14 mouse cellular contexts compared by ENCODE assay signal in genomic region chr13:43218284-43218683, GRCm38 (mm10). TPM values are rescaled to one million over a fixed set of nuclear protein-coding genes. Genes with fewer than 3 reads are reported as not detected.
A peak's percentile ranks its signal among the peaks of the same experiment; 100 is the strongest.
DNase-seq lines count a peak whose midpoint lies in the region; ATAC-seq lines count a peak whose summit lies in the region.
"Had no signal": no experiment of that assay in that cellular context is flagged by ENCODE, and none has a peak within 500 bp of the region (broad histone marks: within the 10 kb centered on the region; RNA-seq: fewer than 3 reads in every experiment).

No protein-coding gene starts in this region.

- H3K9ac ChIP-seq in heart, embryonic 15.5 days: no peak overlapping the region
- no peak overlapping the region for H3K9ac ChIP-seq in liver, embryonic 15.5 days
- no peak overlapping the region for H3K9ac ChIP-seq in liver, embryonic 11.5 days (ENCODE audit: low read depth, low read length)
- H3K9ac ChIP-seq: forebrain, embryonic 12.5 days; intestine, embryonic 15.5 days; liver, embryonic 13.5 days had no signal

- no peak overlapping the region for H3K4me3 ChIP-seq in heart, embryonic 15.5 days
- H3K4me3 ChIP-seq in liver, embryonic 15.5 days (replicated peaks): no peak overlapping the region
- H3K4me3 ChIP-seq in liver, embryonic 11.5 days (ENCODE audit: low read depth, low read length): no peak overlapping the region
- H3K4me3 ChIP-seq: forebrain, embryonic 12.5 days; intestine, embryonic 15.5 days; liver, embryonic 13.5 days had no signal

- no peak for DNase-seq in heart, postnatal 10 days
- DNase-seq in liver, embryonic 11.5 days (ENCODE audit: low spot score): no peak
- DNase-seq in 416B (ENCODE audit: low read depth): peak; percentile 34
- no peak for DNase-seq in cerebellum, postnatal 14 days
- DNase-seq: cerebellum, adult 9-11 months; gastrocnemius, postnatal 36 days; liver, embryonic 13.5 days; spleen, adult 18-20 months; thymus, adult 18-20 months had no signal

- no peaks in the 10 kb centered on the region for H3K27me3 ChIP-seq in heart, embryonic 15.5 days
- peaks cover 53% of the 10 kb centered on the region for H3K27me3 ChIP-seq in liver, embryonic 15.5 days
- no peaks in the 10 kb centered on the region for H3K27me3 ChIP-seq in liver, embryonic 11.5 days (replicated peaks; ENCODE audit: control insufficient read depth, insufficient read depth, low read length)
- H3K27me3 ChIP-seq: forebrain, embryonic 12.5 days; intestine, embryonic 15.5 days had no signal

- 54% methylated on average over 4 of the region's 4 CpGs for WGBS in heart, embryonic 15.5 days
- WGBS in liver, embryonic 15.5 days (ENCODE audit: insufficient replicate concordance): 50% methylated on average over 4 of the region's 4 CpGs
- 56% methylated on average over 4 of the region's 4 CpGs for WGBS in liver, embryonic 11.5 days

- no peaks in the 10 kb centered on the region for H3K9me3 ChIP-seq in heart, embryonic 15.5 days (replicated peaks)
- H3K9me3 ChIP-seq in liver, embryonic 15.5 days (replicated peaks): no peaks in the 10 kb centered on the region
- H3K9me3 ChIP-seq in liver, embryonic 11.5 days (ENCODE audit: control insufficient read depth, low read length): no peaks in the 10 kb centered on the region
- H3K9me3 ChIP-seq: forebrain, embryonic 12.5 days; intestine, embryonic 15.5 days; liver, embryonic 13.5 days had no signal

- ATAC-seq in heart, embryonic 15.5 days (replicated peaks; ENCODE audit: insufficient number of reproducible peaks, insufficient read depth, low FRiP score, low read depth): no peak
- no peak for ATAC-seq in liver, embryonic 15.5 days (ENCODE audit: insufficient read depth)
- no peak for ATAC-seq in liver, embryonic 11.5 days (replicated peaks; ENCODE audit: low FRiP score)
- peak; percentile 4; the same call in 1 of the 2 replicates for ATAC-seq in common myeloid progenitor, adult 5-6 weeks (replicated peaks; ENCODE audit: low read depth, poor library complexity, severe bottlenecking)
- ATAC-seq: intestine, embryonic 15.5 days had no signal

- H3K36me3 ChIP-seq in heart, embryonic 15.5 days: no peaks in the 10 kb centered on the region
- no peaks in the 10 kb centered on the region for H3K36me3 ChIP-seq in liver, embryonic 15.5 days (replicated peaks)
- H3K36me3 ChIP-seq in liver, embryonic 11.5 days (ENCODE audit: control insufficient read depth, insufficient read depth, low read length): no peaks in the 10 kb centered on the region
- H3K36me3 ChIP-seq: forebrain, embryonic 12.5 days; intestine, embryonic 15.5 days; liver, embryonic 13.5 days had no signal

- peak overlapping the region; percentile 19 for H3K27ac ChIP-seq in heart, embryonic 15.5 days
- 0 out of 2 replicates have a peak overlapping the region, but pooled peaks have one; percentile 11 for H3K27ac ChIP-seq in liver, embryonic 15.5 days (replicated peaks)
- H3K27ac ChIP-seq in liver, embryonic 11.5 days (ENCODE audit: low read depth, low read length): no peak overlapping the region; the same call in 1 of the 2 replicates
- H3K27ac ChIP-seq: forebrain, embryonic 12.5 days; intestine, embryonic 15.5 days; liver, embryonic 13.5 days had no signal

- no peak overlapping the region for H3K4me2 ChIP-seq in heart, embryonic 15.5 days
- no peak overlapping the region for H3K4me2 ChIP-seq in liver, embryonic 15.5 days
- no peak overlapping the region for H3K4me2 ChIP-seq in liver, embryonic 11.5 days
- H3K4me2 ChIP-seq: forebrain, embryonic 12.5 days; intestine, embryonic 15.5 days; liver, embryonic 13.5 days had no signal

- intact Hi-C loops in heart, postnatal 10 days (cut with DNase I): no loop called here

- peaks cover 18% of the 10 kb centered on the region for H3K4me1 ChIP-seq in heart, embryonic 15.5 days (replicated peaks)
- peaks cover 33% of the 10 kb centered on the region for H3K4me1 ChIP-seq in liver, embryonic 15.5 days (replicated peaks)
- H3K4me1 ChIP-seq in liver, embryonic 11.5 days (replicated peaks; ENCODE audit: control insufficient read depth, insufficient read depth, low read length): peaks cover 27% of the 10 kb centered on the region

RNA-seq across cellular contexts. Expression of gene Tbc1d7, which starts 47.0 kb away (rescaled TPM):
- polyA plus RNA-seq in heart, embryonic 15.5 days (2015; fragmentation: Nextera tagmentation; extraction: Ambion mirVana): 50.1 and 54.5 TPM in 2 replicates
- 10 to 100 TPM; 41.8 to 42.2 TPM for total RNA-seq in heart, postnatal 10 days (2021)
- polyA plus RNA-seq in liver, embryonic 15.5 days (2015; fragmentation: Nextera tagmentation; extraction: Ambion mirVana): 12.3 and 13.7 TPM in 2 replicates
- 28.9 and 34.8 TPM in 2 replicates for polyA plus RNA-seq in liver, embryonic 11.5 days (2014; fragmentation: Nextera tagmentation; extraction: Ambion mirVana)
- total RNA-seq in common myeloid progenitor, adult 5-6 weeks (2017): 8.6 and 17.1 TPM in 2 replicates
